Comparison of ENCODE assay signal across 8 mouse cellular contexts in the genomic region with DNA sequence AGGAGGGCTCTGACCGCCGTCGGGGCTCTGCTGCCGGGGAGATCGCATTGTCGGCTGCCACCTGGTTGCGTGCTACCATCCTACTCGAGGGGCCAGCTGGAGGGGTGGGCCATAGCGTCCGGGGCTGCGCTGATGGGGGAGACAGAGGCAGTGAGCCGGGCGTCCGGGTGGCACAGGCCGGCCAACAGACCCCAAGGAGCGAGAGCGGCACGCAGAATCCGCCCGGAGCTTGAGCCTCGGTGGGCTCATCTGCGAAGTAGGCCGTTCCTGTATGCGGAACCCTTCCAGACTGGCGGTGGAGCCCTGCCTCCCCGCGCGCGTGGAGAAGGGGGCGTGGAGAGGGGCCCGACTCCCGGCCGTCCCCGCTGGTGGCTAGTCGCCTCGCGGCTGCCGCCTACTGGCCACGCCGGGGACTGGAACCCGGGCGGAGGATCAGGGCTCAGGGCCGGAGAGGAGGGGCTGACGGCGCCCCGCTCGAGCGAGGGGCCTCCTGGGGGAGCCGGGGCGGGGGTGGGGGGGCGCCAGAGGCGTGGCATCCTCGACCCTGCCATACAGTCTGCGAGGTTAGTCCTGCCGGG. TPM values are rescaled to one million over a fixed set of nuclear protein-coding genes. Genes with fewer than 3 reads are reported as not detected.
DNase-seq lines count a peak whose midpoint lies in the region; ATAC-seq and TF ChIP-seq lines count a peak whose summit lies in the region.

No protein-coding gene starts in this region.

- peak overlapping the region; percentile 84 for H3K4me3 ChIP-seq in gastrocnemius, adult 2 months
- H3K4me3 ChIP-seq in hindbrain, postnatal 0 days (ENCODE audit: low read length): peak overlapping the region; percentile 74
- peak overlapping the region; percentile 77 for H3K4me3 ChIP-seq in left cerebral cortex, adult 2 months
- peak overlapping the region; percentile 15; the same call in 1 of the 2 replicates for H3K4me3 ChIP-seq in macrophage (ENCODE audit: inconsistent target)

- no peaks in the 10 kb centered on the region for H3K9me3 ChIP-seq in hindbrain, postnatal 0 days (ENCODE audit: low read length)

- H3K4me1 ChIP-seq in hindbrain, postnatal 0 days (ENCODE audit: insufficient read depth, low read length): peaks cover 7% of the 10 kb centered on the region

- H3K27ac ChIP-seq in gastrocnemius, adult 2 months: peak overlapping the region; percentile 94
- H3K27ac ChIP-seq in hindbrain, postnatal 0 days: peak overlapping the region; percentile 90
- H3K27ac ChIP-seq in left cerebral cortex, adult 2 months: peak overlapping the region; percentile 97
- H3K27ac ChIP-seq in macrophage: no peak overlapping the region; the same call in 1 of the 2 replicates

- peak overlapping the region; percentile 80 for H3K9ac ChIP-seq in hindbrain, postnatal 0 days (replicated peaks; ENCODE audit: low read length)

- ATAC-seq in activated CD4-positive, CD25-positive, alpha-beta regulatory T cell, adult 4 months: peak; percentile 27
- peak; percentile 46 for ATAC-seq in common myeloid progenitor, adult 5-6 weeks (replicated peaks; ENCODE audit: low read depth, poor library complexity, severe bottlenecking)
- ATAC-seq in hindbrain, postnatal 0 days: peak; percentile 85

- no peaks in the 10 kb centered on the region for H3K79me2 ChIP-seq in macrophage (ENCODE audit: inconsistent target)

- under 1% methylated on average over 52 of the region's 55 CpGs for WGBS in hindbrain, postnatal 0 days
- 0% methylated on average over 45 of the region's 55 CpGs for whole genome bisulfite sequencing in macrophage (ENCODE audit: missing documents)

- no peaks in the 10 kb centered on the region for H3K36me3 ChIP-seq in hindbrain, postnatal 0 days (ENCODE audit: insufficient read depth, low read length)
- no peaks in the 10 kb centered on the region for H3K36me3 ChIP-seq in macrophage (ENCODE audit: inconsistent target)

- TF ChIP-seq CTCF in gastrocnemius, adult 2 months (IDR thresholded peaks at IDR 0.05): peak; percentile 88
- peak; percentile 75 for TF ChIP-seq CTCF in hindbrain, postnatal 0 days (IDR thresholded peaks at IDR 0.05; ENCODE audit: low read depth)
- peak; percentile 87 for TF ChIP-seq CTCF in left cerebral cortex, adult 2 months (IDR thresholded peaks at IDR 0.05)

- no peaks in the 10 kb centered on the region for H3K27me3 ChIP-seq in hindbrain, postnatal 0 days (ENCODE audit: insufficient read depth, low read length)

- intact Hi-C loops in gastrocnemius, adult 2 months (cut with DNase I): loop anchor here (1.0 to 2.0 kb wide), 2 partner anchors 144 to 215 kb away; no protein-coding TSS in a partner anchor
- intact Hi-C loops in left cerebral cortex, adult 2 months (cut with DNase I): loop anchor here (2.0 to 5.0 kb wide), 3 partner anchors 62 to 144 kb away; no protein-coding TSS in a partner anchor

- peak; percentile 95 for DNase-seq in gastrocnemius, adult 2 months
- peak; percentile 93 for DNase-seq in hindbrain, postnatal 0 days (ENCODE audit: low spot score)
- peak; percentile 85 to 90 for DNase-seq in left cerebral cortex, adult 2 months (ENCODE audit: extremely low spot score in 1 of 2, low spot score in 2 of 2)
- DNase-seq in retina, postnatal 7 days (ENCODE audit: low read depth, low spot score): peak; percentile 86
- DNase-seq in urinary bladder, adult 2 months (ENCODE audit: low spot score): peak; percentile 93

- H3K4me2 ChIP-seq in hindbrain, postnatal 0 days (ENCODE audit: low read depth, low read length): peak overlapping the region; percentile 99

RNA-seq across cellular contexts. Expression of a gene that starts 0.5 kb away (rescaled TPM):
- 1 to 10 TPM; 4.0 to 4.6 TPM for polyA plus RNA-seq in activated CD4-positive, CD25-positive, alpha-beta regulatory T cell, adult 4 months (2017; shearing (Covaris generic))
- 0.59 and 2.3 TPM in 2 replicates for total RNA-seq in common myeloid progenitor, adult 5-6 weeks (2017)
- under 1 TPM; 0.33 to 0.61 TPM for total RNA-seq in gastrocnemius, adult 2 months (2021)
- 5.8 and 6.8 TPM in 2 replicates for total RNA-seq in hindbrain, postnatal 0 days (2014; rRNA removed)
- 4.4 and 4.8 TPM in 2 replicates for polyA plus RNA-seq in hindbrain, postnatal 0 days (2015; fragmentation: Nextera tagmentation; extraction: Ambion mirVana)
- total RNA-seq in left cerebral cortex, adult 2 months (2021): 1 to 10 TPM in 1 of 2 experiments, under 1 TPM in 1; 0.82 to 1.2 TPM
- 10 to 100 TPM in 10 of 26 experiments, 1 to 10 TPM in 15, under 1 TPM in 1; 0.90 to 77.1 (median 7.9) TPM for total RNA-seq in macrophage (2018; cell fraction: chromatin; rRNA removed)
- 10 to 100 TPM in 6 of 26 experiments, 1 to 10 TPM in 20; 1.0 to 55.2 (median 6.9) TPM for total RNA-seq in macrophage (2018; cell fraction: cytosol; rRNA removed)
- total RNA-seq in macrophage (2018; cell fraction: nucleus; rRNA removed): 10 to 100 TPM in 12 of 26 experiments, 1 to 10 TPM in 14; 1.9 to 76.1 (median 9.1) TPM
- polyA plus RNA-seq in macrophage (2018): 0.24 to 3.4 TPM (median 1.6 TPM) in 3 replicates
- polyA plus RNA-seq in urinary bladder, adult 2 months (2012; rRNA removed): 3.9 TPM in 2 replicates

RNA-seq across cellular contexts. Expression of a gene that starts 3.6 kb away (rescaled TPM):
- 1 to 10 TPM; 5.7 to 6.3 TPM for polyA plus RNA-seq in activated CD4-positive, CD25-positive, alpha-beta regulatory T cell, adult 4 months (2017; shearing (Covaris generic))
- total RNA-seq in common myeloid progenitor, adult 5-6 weeks (2017): not detected in 2 replicates
- total RNA-seq in gastrocnemius, adult 2 months (2021): not detected
- total RNA-seq in hindbrain, postnatal 0 days (2014; rRNA removed): not detected in 2 replicates
- polyA plus RNA-seq in hindbrain, postnatal 0 days (2015; fragmentation: Nextera tagmentation; extraction: Ambion mirVana): not detected in 2 replicates
- total RNA-seq in left cerebral cortex, adult 2 months (2021): not detected
- total RNA-seq in macrophage (2018; cell fraction: chromatin; rRNA removed): not detected
- not detected for total RNA-seq in macrophage (2018; cell fraction: cytosol; rRNA removed)
- total RNA-seq in macrophage (2018; cell fraction: nucleus; rRNA removed): not detected
- polyA plus RNA-seq in macrophage (2018): not detected in 3 replicates
- not detected in 2 replicates for polyA plus RNA-seq in urinary bladder, adult 2 months (2012; rRNA removed)

RNA-seq across cellular contexts. Expression of a gene that starts 5.8 kb away (rescaled TPM):
- polyA plus RNA-seq in activated CD4-positive, CD25-positive, alpha-beta regulatory T cell, adult 4 months (2017; shearing (Covaris generic)): not detected
- not detected in 2 replicates for total RNA-seq in common myeloid progenitor, adult 5-6 weeks (2017)
- total RNA-seq in gastrocnemius, adult 2 months (2021): not detected
- not detected in 2 replicates for total RNA-seq in hindbrain, postnatal 0 days (2014; rRNA removed)
- not detected in 2 replicates for polyA plus RNA-seq in hindbrain, postnatal 0 days (2015; fragmentation: Nextera tagmentation; extraction: Ambion mirVana)
- total RNA-seq in left cerebral cortex, adult 2 months (2021): not detected
- total RNA-seq in macrophage (2018; cell fraction: chromatin; rRNA removed): not detected
- not detected for total RNA-seq in macrophage (2018; cell fraction: cytosol; rRNA removed)
- not detected for total RNA-seq in macrophage (2018; cell fraction: nucleus; rRNA removed)
- polyA plus RNA-seq in macrophage (2018): not detected in 3 replicates
- not detected in 2 replicates for polyA plus RNA-seq in urinary bladder, adult 2 months (2012; rRNA removed)

RNA-seq across cellular contexts. Expression of a gene that starts 11.1 kb away (rescaled TPM):
- not detected for polyA plus RNA-seq in activated CD4-positive, CD25-positive, alpha-beta regulatory T cell, adult 4 months (2017; shearing (Covaris generic))
- not detected in 2 replicates for total RNA-seq in common myeloid progenitor, adult 5-6 weeks (2017)
- not detected for total RNA-seq in gastrocnemius, adult 2 months (2021)
- not detected in 2 replicates for total RNA-seq in hindbrain, postnatal 0 days (2014; rRNA removed)
- not detected in 2 replicates for polyA plus RNA-seq in hindbrain, postnatal 0 days (2015; fragmentation: Nextera tagmentation; extraction: Ambion mirVana)
- not detected for total RNA-seq in left cerebral cortex, adult 2 months (2021)
- not detected for total RNA-seq in macrophage (2018; cell fraction: chromatin; rRNA removed)
- not detected for total RNA-seq in macrophage (2018; cell fraction: cytosol; rRNA removed)
- not detected for total RNA-seq in macrophage (2018; cell fraction: nucleus; rRNA removed)
- not detected in 3 replicates for polyA plus RNA-seq in macrophage (2018)
- not detected in 2 replicates for polyA plus RNA-seq in urinary bladder, adult 2 months (2012; rRNA removed)

RNA-seq across cellular contexts. Expression of a gene that starts 20.8 kb away (rescaled TPM):
- under 1 TPM in 1 of 2 experiments, not detected in 1; 0.77 TPM for polyA plus RNA-seq in activated CD4-positive, CD25-positive, alpha-beta regulatory T cell, adult 4 months (2017; shearing (Covaris generic))
- total RNA-seq in common myeloid progenitor, adult 5-6 weeks (2017): not detected in 2 replicates
- total RNA-seq in gastrocnemius, adult 2 months (2021): not detected
- total RNA-seq in hindbrain, postnatal 0 days (2014; rRNA removed): not detected in 2 replicates
- 0.70 TPM in 1 of 2 replicates, not detected in the other for polyA plus RNA-seq in hindbrain, postnatal 0 days (2015; fragmentation: Nextera tagmentation; extraction: Ambion mirVana)
- total RNA-seq in left cerebral cortex, adult 2 months (2021): not detected
- not detected for total RNA-seq in macrophage (2018; cell fraction: chromatin; rRNA removed)
- under 1 TPM in 3 of 26 experiments, not detected in 23; 0.38 to 0.68 (median 0.58) TPM for total RNA-seq in macrophage (2018; cell fraction: cytosol; rRNA removed)
- not detected for total RNA-seq in macrophage (2018; cell fraction: nucleus; rRNA removed)
- polyA plus RNA-seq in macrophage (2018): not detected in 3 replicates
- not detected in 2 replicates for polyA plus RNA-seq in urinary bladder, adult 2 months (2012; rRNA removed)

Comparison
In these comparisons a context has a peak if more than half of its experiments do, and no peak if none do; other contexts are left out.
1. ATAC-seq: peak in every context shown above with its lines; median percentile 85 in hindbrain, postnatal 0 days; 46 in common myeloid progenitor, adult 5-6 weeks; 27 in activated CD4-positive, CD25-positive, alpha-beta regulatory T cell, adult 4 months.
2. H3K4me3 ChIP-seq: peak in every context shown above with its lines; median percentile 84 in gastrocnemius, adult 2 months; 77 in left cerebral cortex, adult 2 months; 74 in hindbrain, postnatal 0 days; 15 in macrophage.